Mouse (Mus musculus): ENCODE results near the gene Pak1.

The Pak1 gene

GRCm38 (mm10) chr7:97788190-97788668, at the start of gene Pak1:
TSS of gene Pak1 (plus strand) at chr7:97788541.
- peak; percentile 69 to 86 for DNase-seq

GRCm38 (mm10) chr7:97740948-97741347, 47.4 kb upstream of the Pak1 start:
- no peak for DNase-seq

GRCm38 (mm10) chr7:97741756-97742291, 46.5 kb upstream of the Pak1 start:
- DNase-seq: no peak

GRCm38 (mm10) chr7:97745299-97745698, 43.0 kb upstream of the Pak1 start:
- DNase-seq: peak in 1 of 2 experiments; percentile 70

GRCm38 (mm10) chr7:97747176-97747707, 41.1 kb upstream of the Pak1 start:
- no peak for DNase-seq

- DNase-seq: peak; percentile 74 to 85
Observed at GRCm38 (mm10) chr7:97747787-97748497, 40.4 kb upstream of the Pak1 start.

- DNase-seq: no peak
Observed at GRCm38 (mm10) chr7:97748527-97749206, 39.7 kb upstream of the Pak1 start.

GRCm38 (mm10) chr7:97749207-97750190, 38.8 kb upstream of the Pak1 start:
- DNase-seq: no peak

- DNase-seq: no peak
Observed at GRCm38 (mm10) chr7:97756967-97757881, 31.1 kb upstream of the Pak1 start.

- no peak for DNase-seq
Observed at GRCm38 (mm10) chr7:97764591-97764990, 23.8 kb upstream of the Pak1 start.

GRCm38 (mm10) chr7:97765181-97765962, 23.0 kb upstream of the Pak1 start:
- DNase-seq: no peak

GRCm38 (mm10) chr7:97765963-97766347, 22.4 kb upstream of the Pak1 start:
- DNase-seq: peak; percentile 54 to 59

GRCm38 (mm10) chr7:97766406-97767166, 21.8 kb upstream of the Pak1 start:
- peak in 1 of 2 experiments; percentile 48 for DNase-seq

- DNase-seq: no peak
Observed at GRCm38 (mm10) chr7:97767841-97768240, 20.5 kb upstream of the Pak1 start.

GRCm38 (mm10) chr7:97769020-97769419, 19.3 kb upstream of the Pak1 start:
- no peak for DNase-seq

- no peak for DNase-seq
Observed at GRCm38 (mm10) chr7:97770841-97771620, 17.3 kb upstream of the Pak1 start.

GRCm38 (mm10) chr7:97775380-97775779, 13.0 kb upstream of the Pak1 start:
- DNase-seq: no peak

- no peak for DNase-seq
Observed at GRCm38 (mm10) chr7:97775923-97776322, 12.4 kb upstream of the Pak1 start.

- no peak for DNase-seq
Observed at GRCm38 (mm10) chr7:97777191-97777590, 11.2 kb upstream of the Pak1 start.

Data from kidney, adult 8-10 months (tissue).